Mouse (Mus musculus): Measurements from ENCODE around the gene Itpr3. TPM values are rescaled to one million over a fixed set of nuclear protein-coding genes. Genes with fewer than 3 reads are reported as not detected.

Itpr3 gene
- polyA plus RNA-seq, 2 experiments, result 5.1 to 12.4 TPM

DNA sequence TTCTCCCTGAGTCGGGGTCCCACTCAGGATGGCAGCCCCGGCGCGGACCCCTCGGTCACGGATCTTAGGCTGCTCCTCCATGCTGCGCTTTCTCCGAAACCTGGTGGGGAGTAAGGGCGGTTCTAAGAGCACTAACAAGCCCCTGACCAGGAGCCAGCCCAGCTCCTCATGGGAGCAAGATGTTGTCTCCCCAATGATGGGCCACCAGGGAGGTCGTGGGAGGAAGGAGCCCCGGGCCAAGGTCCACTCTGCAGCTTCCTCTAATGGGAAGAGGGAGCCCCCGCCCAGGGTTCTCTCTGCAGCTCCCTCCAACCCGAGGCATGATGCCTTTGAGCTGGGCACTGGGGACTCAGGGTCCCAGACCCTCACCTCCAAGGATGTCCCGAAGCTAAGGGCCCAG, 27.7 kb upstream of the Itpr3 start:
- H3K9me3 ChIP-seq (ENCODE audit: control insufficient read depth, low read length), result no peaks in the 10 kb centered on the region
- H3K4me1 ChIP-seq (ENCODE audit: control insufficient read depth, insufficient read depth, low read length), result peaks cover 8% of the 10 kb centered on the region
- H3K4me2 ChIP-seq (replicated peaks; ENCODE audit: low read depth, low read length, severe bottlenecking), result no peak overlapping the region
- no peaks in the 10 kb centered on the region for H3K27me3 ChIP-seq (ENCODE audit: control insufficient read depth, insufficient read depth, low read length)
- H3K9ac ChIP-seq (ENCODE audit: low read depth, low read length, severe bottlenecking), result no peak overlapping the region
- no peak overlapping the region for H3K4me3 ChIP-seq (replicated peaks; ENCODE audit: low read length)
- no peak for ATAC-seq (ENCODE audit: low FRiP score, low read depth)
- no peak overlapping the region for H3K27ac ChIP-seq (replicated peaks; ENCODE audit: low read depth, low read length)
- 88% methylated on average over 14 of the region's 14 CpGs for WGBS
- no peak for DNase-seq (ENCODE audit: low spot score)
- no peak for TF ChIP-seq POLR2A (IDR thresholded peaks at IDR 0.05; ENCODE audit: borderline replicate concordance, extremely low read depth, insufficient read depth, insufficient read length)
- peaks cover 16% of the 10 kb centered on the region for H3K36me3 ChIP-seq (ENCODE audit: control insufficient read depth, insufficient read depth, low read length)

DNA sequence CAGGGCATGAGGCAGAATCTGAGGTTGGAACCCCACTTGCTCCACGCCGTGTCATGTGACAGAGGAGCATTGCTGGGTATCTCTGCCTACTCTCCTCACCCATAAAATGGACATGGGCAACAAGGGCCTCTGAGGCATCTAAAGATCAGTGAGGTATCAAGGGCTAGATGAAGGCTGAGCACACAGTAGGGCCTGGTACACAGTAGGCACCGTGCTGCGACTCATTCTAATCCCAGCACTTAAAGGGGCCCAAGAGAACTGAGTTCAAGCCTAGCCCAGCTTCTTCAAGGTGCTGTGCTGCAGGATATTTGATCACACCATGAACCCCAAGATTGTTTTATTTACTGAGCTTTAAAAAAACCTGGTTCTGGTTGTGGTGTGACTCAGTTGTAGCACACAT, 26.2 kb upstream of the Itpr3 start:
- H3K4me1 ChIP-seq (ENCODE audit: control insufficient read depth, insufficient read depth, low read length), result peaks cover 8% of the 10 kb centered on the region
- DNase-seq (ENCODE audit: low spot score) (no peak), ATAC-seq (ENCODE audit: low FRiP score, low read depth) (no peak)
- H3K36me3 ChIP-seq (ENCODE audit: control insufficient read depth, insufficient read depth, low read length), result peaks cover 4% of the 10 kb centered on the region; the same call in 1 of the 2 replicates
- H3K27ac ChIP-seq (replicated peaks; ENCODE audit: low read depth, low read length), result no peak overlapping the region
- H3K27me3 ChIP-seq (ENCODE audit: control insufficient read depth, insufficient read depth, low read length), result no peaks in the 10 kb centered on the region
- H3K4me2 ChIP-seq (replicated peaks; ENCODE audit: low read depth, low read length, severe bottlenecking), result no peak overlapping the region
- 91% methylated on average over 4 of the region's 4 CpGs for WGBS
- TF ChIP-seq POLR2A (IDR thresholded peaks at IDR 0.05; ENCODE audit: borderline replicate concordance, extremely low read depth, insufficient read depth, insufficient read length), result no peak
- no peak overlapping the region for H3K4me3 ChIP-seq (replicated peaks; ENCODE audit: low read length)
- no peak overlapping the region for H3K9ac ChIP-seq (ENCODE audit: low read depth, low read length, severe bottlenecking)
- no peaks in the 10 kb centered on the region for H3K9me3 ChIP-seq (ENCODE audit: control insufficient read depth, low read length)

DNA sequence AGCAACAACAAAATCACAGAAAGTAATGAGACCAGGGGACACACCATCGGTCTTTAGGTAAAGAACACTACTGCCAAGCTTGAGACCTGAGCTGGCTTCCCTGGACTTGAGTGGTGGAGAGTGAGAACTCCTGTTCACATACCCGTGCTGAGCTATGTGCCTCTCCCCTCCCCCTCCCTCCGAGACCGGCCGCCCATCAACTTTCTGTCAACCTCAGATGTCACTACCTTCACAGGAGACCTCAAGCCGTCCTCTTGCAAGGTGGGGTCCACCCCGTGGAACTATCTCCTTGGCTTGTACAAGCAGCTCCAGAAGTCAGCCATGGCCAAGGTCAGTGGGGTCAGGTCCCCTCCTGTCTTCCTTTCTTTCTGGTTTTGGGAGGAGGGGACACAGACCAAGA, 24.8 kb upstream of the Itpr3 start:
- no peak overlapping the region for H3K4me3 ChIP-seq (replicated peaks; ENCODE audit: low read length)
- H3K9me3 ChIP-seq (ENCODE audit: control insufficient read depth, low read length), result no peaks in the 10 kb centered on the region
- WGBS, result 57% methylated on average over 7 of the region's 7 CpGs
- no peak overlapping the region for H3K27ac ChIP-seq (replicated peaks; ENCODE audit: low read depth, low read length)
- H3K4me1 ChIP-seq (ENCODE audit: control insufficient read depth, insufficient read depth, low read length), result peaks cover 8% of the 10 kb centered on the region
- ATAC-seq (ENCODE audit: low FRiP score, low read depth) (no peak), DNase-seq (ENCODE audit: low spot score) (no peak)
- H3K9ac ChIP-seq (ENCODE audit: low read depth, low read length, severe bottlenecking), result no peak overlapping the region
- TF ChIP-seq POLR2A (IDR thresholded peaks at IDR 0.05; ENCODE audit: borderline replicate concordance, extremely low read depth, insufficient read depth, insufficient read length), result no peak
- H3K27me3 ChIP-seq (ENCODE audit: control insufficient read depth, insufficient read depth, low read length), result no peaks in the 10 kb centered on the region
- no peaks in the 10 kb centered on the region for H3K36me3 ChIP-seq (ENCODE audit: control insufficient read depth, insufficient read depth, low read length)
- H3K4me2 ChIP-seq (replicated peaks; ENCODE audit: low read depth, low read length, severe bottlenecking), result no peak overlapping the region

DNA sequence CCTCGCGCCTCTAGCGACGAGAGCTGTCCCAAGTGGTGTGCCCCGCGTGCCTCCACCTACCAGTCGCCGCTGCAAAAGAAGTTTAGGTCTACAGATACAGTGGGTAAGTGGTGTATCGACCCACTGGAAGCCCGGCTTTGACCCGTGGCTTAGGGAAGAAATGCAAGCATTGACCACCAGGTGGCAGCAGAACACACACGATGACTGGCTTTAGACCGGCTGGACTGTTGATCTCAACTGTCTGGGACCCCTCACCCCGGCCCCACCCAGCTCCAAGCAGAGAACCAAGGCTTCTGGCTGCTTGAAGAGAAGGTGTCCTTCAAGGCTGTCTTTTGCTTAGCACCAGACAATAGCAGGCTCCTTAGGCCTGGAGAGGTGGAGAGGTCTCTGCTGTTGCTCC, 24.2 kb upstream of the Itpr3 start:
- peak; percentile 57 for ATAC-seq (ENCODE audit: low FRiP score, low read depth)
- Histone ChIP-seq H3K9me3 (ENCODE audit: control insufficient read depth, low read length) (no peaks in the 10 kb centered on the region), H3K27me3 (ENCODE audit: control insufficient read depth, insufficient read depth, low read length) (no peaks in the 10 kb centered on the region), H3K9ac (ENCODE audit: low read depth, low read length, severe bottlenecking) (no peak overlapping the region), H3K4me1 (ENCODE audit: control insufficient read depth, insufficient read depth, low read length) (peaks cover 6% of the 10 kb centered on the region), H3K4me2 (replicated peaks; ENCODE audit: low read depth, low read length, severe bottlenecking) (no peak overlapping the region), H3K36me3 (ENCODE audit: control insufficient read depth, insufficient read depth, low read length) (no peaks in the 10 kb centered on the region), H3K27ac (replicated peaks; ENCODE audit: low read depth, low read length) (no peak overlapping the region), H3K4me3 (replicated peaks; ENCODE audit: low read length) (no peak overlapping the region)
- peak; percentile 85 for DNase-seq (ENCODE audit: low spot score)
- no peak for TF ChIP-seq POLR2A (IDR thresholded peaks at IDR 0.05; ENCODE audit: borderline replicate concordance, extremely low read depth, insufficient read depth, insufficient read length)
- 2% methylated on average over 14 of the region's 14 CpGs for WGBS

DNA sequence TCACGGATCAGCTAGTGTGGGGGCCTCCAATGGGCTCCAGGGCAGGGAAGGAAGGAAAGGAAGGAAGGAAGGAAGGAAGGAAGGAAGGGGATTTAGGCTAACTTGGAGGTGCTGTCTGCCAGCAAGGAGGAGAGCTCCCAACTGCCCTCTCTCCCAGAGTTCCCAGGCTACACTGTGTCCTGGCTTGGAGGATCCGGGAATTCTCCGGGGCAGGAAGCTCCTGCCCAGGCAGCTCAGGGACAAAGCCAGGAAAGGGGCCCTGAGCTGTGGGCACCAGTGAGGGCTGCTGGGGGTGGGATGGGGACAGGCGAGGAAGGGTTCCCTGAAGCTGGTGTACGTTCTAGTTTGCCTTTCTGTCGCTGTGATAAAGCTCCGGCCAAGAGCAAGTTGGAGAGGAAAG, 20.6 kb upstream of the Itpr3 start:
- no peaks in the 10 kb centered on the region for H3K36me3 ChIP-seq (ENCODE audit: control insufficient read depth, insufficient read depth, low read length)
- H3K27me3 ChIP-seq (ENCODE audit: control insufficient read depth, insufficient read depth, low read length), result no peaks in the 10 kb centered on the region
- peaks cover 39% of the 10 kb centered on the region for H3K4me1 ChIP-seq (ENCODE audit: control insufficient read depth, insufficient read depth, low read length)
- no peak overlapping the region for H3K4me2 ChIP-seq (replicated peaks; ENCODE audit: low read depth, low read length, severe bottlenecking)
- H3K27ac ChIP-seq (replicated peaks; ENCODE audit: low read depth, low read length), result no peak overlapping the region
- 73% methylated on average over 7 of the region's 7 CpGs for WGBS
- ATAC-seq (ENCODE audit: low FRiP score, low read depth), result no peak
- no peak overlapping the region for H3K4me3 ChIP-seq (replicated peaks; ENCODE audit: low read length)
- TF ChIP-seq POLR2A (IDR thresholded peaks at IDR 0.05; ENCODE audit: borderline replicate concordance, extremely low read depth, insufficient read depth, insufficient read length), result no peak
- DNase-seq (ENCODE audit: low spot score), result no peak
- H3K9me3 ChIP-seq (ENCODE audit: control insufficient read depth, low read length), result no peaks in the 10 kb centered on the region
- no peak overlapping the region for H3K9ac ChIP-seq (ENCODE audit: low read depth, low read length, severe bottlenecking)
